Mouse (Mus musculus): ENCODE results near the gene Tspear. TPM values are rescaled to one million over a fixed set of nuclear protein-coding genes. Genes with fewer than 3 reads are reported as not detected.

The Tspear gene
- polyA plus RNA-seq, 1 experiment from 2014 or later: 0.23 TPM

GRCm38 (mm10) chr10:77846503-77846902 is 160.1 kb downstream of the Tspear start, which contains the start of gene Gm36176:
TSS of gene Gm36176 (plus strand) at chr10:77846803.

GRCm38 (mm10) chr10:77852559-77852958 is 166.2 kb downstream of the Tspear start, which contains the start of gene Gm10318:
TSS of gene Gm10318 (plus strand) at chr10:77852859.

GRCm38 (mm10) chr10:77861675-77862074 is 175.3 kb downstream of the Tspear start, which contains the start of gene Gm3285:
TSS of gene Gm3285 (plus strand) at chr10:77861975.

DNA sequence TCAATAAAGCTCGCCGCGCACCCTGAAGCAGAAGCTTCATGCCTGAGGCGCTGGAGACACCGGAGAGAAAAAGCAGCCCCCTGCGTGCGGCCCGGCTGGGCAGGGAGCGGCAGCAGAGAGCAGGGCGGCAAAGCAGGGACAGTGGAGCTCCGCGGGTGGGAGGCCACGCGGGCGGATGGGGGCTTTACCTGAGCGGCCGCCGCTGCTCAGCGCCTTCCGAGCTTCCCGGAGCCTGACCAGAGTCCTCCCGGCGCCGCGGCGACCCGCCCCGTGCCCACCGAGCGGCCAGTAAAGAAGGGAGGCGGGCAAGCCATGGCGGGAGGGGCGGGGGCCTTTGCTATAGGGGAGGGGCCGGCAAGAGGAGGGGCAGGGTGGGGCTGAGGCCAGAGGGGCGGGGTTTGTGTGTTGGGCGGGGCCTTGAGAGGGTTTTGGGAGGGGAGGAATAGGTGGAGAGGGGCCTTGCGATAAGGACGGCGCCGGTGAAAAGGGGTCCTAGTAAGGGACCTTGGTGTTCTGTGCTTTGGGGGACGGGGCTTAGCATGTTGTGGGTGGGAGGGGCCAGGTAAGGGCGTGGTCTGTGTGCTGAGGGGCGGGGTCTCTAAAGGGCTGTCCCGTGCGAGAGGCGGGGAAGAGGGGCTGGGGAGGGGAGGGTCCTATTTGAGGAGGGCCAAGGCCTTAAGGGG is 216.0 kb downstream of the Tspear start, which contains the start of gene Lrrc3:
Lrrc3 (minus strand) TSS at position 326 of the 683 bp plus-strand sequence.

Other genes with a start within 250 kb of the Tspear start
- gene Fam207a, start 170.8 kb upstream of the Tspear start, polyA plus RNA-seq (2015; fragmentation: Illumina TruSeq; extraction: RNeasy Lipid Tissue Mini Kit (QIAGEN cat#74804); ENCODE audit: insufficient read depth, low replicate concordance): 8.7 TPM
- 140 TPM for gene Itgb2, start 156.3 kb upstream of the Tspear start, polyA plus RNA-seq (2015; fragmentation: Illumina TruSeq; extraction: RNeasy Lipid Tissue Mini Kit (QIAGEN cat#74804); ENCODE audit: insufficient read depth, low replicate concordance)
- gene Pttg1ip, start 104.8 kb upstream of the Tspear start, polyA plus RNA-seq (2015; fragmentation: Illumina TruSeq; extraction: RNeasy Lipid Tissue Mini Kit (QIAGEN cat#74804); ENCODE audit: insufficient read depth, low replicate concordance): 83.9 TPM
- gene Sumo3, start 80.5 kb upstream of the Tspear start, polyA plus RNA-seq (2015; fragmentation: Illumina TruSeq; extraction: RNeasy Lipid Tissue Mini Kit (QIAGEN cat#74804); ENCODE audit: insufficient read depth, low replicate concordance): 158 TPM
- not detected for gene Gm49325, start 80.4 kb upstream of the Tspear start, polyA plus RNA-seq (2015; fragmentation: Illumina TruSeq; extraction: RNeasy Lipid Tissue Mini Kit (QIAGEN cat#74804); ENCODE audit: insufficient read depth, low replicate concordance)
- gene Ube2g2, start 64.3 kb upstream of the Tspear start, polyA plus RNA-seq (2015; fragmentation: Illumina TruSeq; extraction: RNeasy Lipid Tissue Mini Kit (QIAGEN cat#74804); ENCODE audit: insufficient read depth, low replicate concordance): 33.2 TPM
- gene Gm19402, start 4.2 kb downstream of the Tspear start, polyA plus RNA-seq (2015; fragmentation: Illumina TruSeq; extraction: RNeasy Lipid Tissue Mini Kit (QIAGEN cat#74804); ENCODE audit: insufficient read depth, low replicate concordance): not detected
- gene Gm9508, start 10.7 kb downstream of the Tspear start, polyA plus RNA-seq (2015; fragmentation: Illumina TruSeq; extraction: RNeasy Lipid Tissue Mini Kit (QIAGEN cat#74804); ENCODE audit: insufficient read depth, low replicate concordance): not detected
- not detected for gene Gm10272, start 20.1 kb downstream of the Tspear start, polyA plus RNA-seq (2015; fragmentation: Illumina TruSeq; extraction: RNeasy Lipid Tissue Mini Kit (QIAGEN cat#74804); ENCODE audit: insufficient read depth, low replicate concordance)
- gene Gm10024, start 24.9 kb downstream of the Tspear start, polyA plus RNA-seq (2015; fragmentation: Illumina TruSeq; extraction: RNeasy Lipid Tissue Mini Kit (QIAGEN cat#74804); ENCODE audit: insufficient read depth, low replicate concordance): not detected
- gene Gm10142, start 29.2 kb downstream of the Tspear start, polyA plus RNA-seq (2015; fragmentation: Illumina TruSeq; extraction: RNeasy Lipid Tissue Mini Kit (QIAGEN cat#74804); ENCODE audit: insufficient read depth, low replicate concordance): not detected
- not detected for gene Krtap12-1, start 34.0 kb downstream of the Tspear start, polyA plus RNA-seq (2015; fragmentation: Illumina TruSeq; extraction: RNeasy Lipid Tissue Mini Kit (QIAGEN cat#74804); ENCODE audit: insufficient read depth, low replicate concordance)
- gene Gm10100, start 39.9 kb downstream of the Tspear start, polyA plus RNA-seq (2015; fragmentation: Illumina TruSeq; extraction: RNeasy Lipid Tissue Mini Kit (QIAGEN cat#74804); ENCODE audit: insufficient read depth, low replicate concordance): not detected
- not detected for gene Gm18596, start 56.1 kb downstream of the Tspear start, polyA plus RNA-seq (2015; fragmentation: Illumina TruSeq; extraction: RNeasy Lipid Tissue Mini Kit (QIAGEN cat#74804); ENCODE audit: insufficient read depth, low replicate concordance)
- gene Gm9736, start 64.8 kb downstream of the Tspear start, polyA plus RNA-seq (2015; fragmentation: Illumina TruSeq; extraction: RNeasy Lipid Tissue Mini Kit (QIAGEN cat#74804); ENCODE audit: insufficient read depth, low replicate concordance): not detected
- not detected for gene Gm3233, start 73.1 kb downstream of the Tspear start, polyA plus RNA-seq (2015; fragmentation: Illumina TruSeq; extraction: RNeasy Lipid Tissue Mini Kit (QIAGEN cat#74804); ENCODE audit: insufficient read depth, low replicate concordance)
- not detected for gene Gm3238, start 84.8 kb downstream of the Tspear start, polyA plus RNA-seq (2015; fragmentation: Illumina TruSeq; extraction: RNeasy Lipid Tissue Mini Kit (QIAGEN cat#74804); ENCODE audit: insufficient read depth, low replicate concordance)
- gene Gm7138, start 90.4 kb downstream of the Tspear start, polyA plus RNA-seq (2015; fragmentation: Illumina TruSeq; extraction: RNeasy Lipid Tissue Mini Kit (QIAGEN cat#74804); ENCODE audit: insufficient read depth, low replicate concordance): not detected
- not detected for gene Gm3250, start 96.0 kb downstream of the Tspear start, polyA plus RNA-seq (2015; fragmentation: Illumina TruSeq; extraction: RNeasy Lipid Tissue Mini Kit (QIAGEN cat#74804); ENCODE audit: insufficient read depth, low replicate concordance)
- gene Gm7137, start 101.6 kb downstream of the Tspear start, polyA plus RNA-seq (2015; fragmentation: Illumina TruSeq; extraction: RNeasy Lipid Tissue Mini Kit (QIAGEN cat#74804); ENCODE audit: insufficient read depth, low replicate concordance): not detected
- not detected for gene Gm9639, start 108.5 kb downstream of the Tspear start, polyA plus RNA-seq (2015; fragmentation: Illumina TruSeq; extraction: RNeasy Lipid Tissue Mini Kit (QIAGEN cat#74804); ENCODE audit: insufficient read depth, low replicate concordance)
- not detected for gene Gm19668, start 112.6 kb downstream of the Tspear start, polyA plus RNA-seq (2015; fragmentation: Illumina TruSeq; extraction: RNeasy Lipid Tissue Mini Kit (QIAGEN cat#74804); ENCODE audit: insufficient read depth, low replicate concordance)
- gene Gm9507, start 125.3 kb downstream of the Tspear start, polyA plus RNA-seq (2015; fragmentation: Illumina TruSeq; extraction: RNeasy Lipid Tissue Mini Kit (QIAGEN cat#74804); ENCODE audit: insufficient read depth, low replicate concordance): not detected
- gene Gm2696, start 128.1 kb downstream of the Tspear start, polyA plus RNA-seq (2015; fragmentation: Illumina TruSeq; extraction: RNeasy Lipid Tissue Mini Kit (QIAGEN cat#74804); ENCODE audit: insufficient read depth, low replicate concordance): not detected
- gene Krtap10-4, start 140.5 kb downstream of the Tspear start, polyA plus RNA-seq (2015; fragmentation: Illumina TruSeq; extraction: RNeasy Lipid Tissue Mini Kit (QIAGEN cat#74804); ENCODE audit: insufficient read depth, low replicate concordance): not detected
- gene Krtap10-10, start 149.4 kb downstream of the Tspear start, polyA plus RNA-seq (2015; fragmentation: Illumina TruSeq; extraction: RNeasy Lipid Tissue Mini Kit (QIAGEN cat#74804); ENCODE audit: insufficient read depth, low replicate concordance): not detected
- not detected for gene Gm36176, start 160.2 kb downstream of the Tspear start, polyA plus RNA-seq (2015; fragmentation: Illumina TruSeq; extraction: RNeasy Lipid Tissue Mini Kit (QIAGEN cat#74804); ENCODE audit: insufficient read depth, low replicate concordance)
- gene Gm10318, start 166.3 kb downstream of the Tspear start, polyA plus RNA-seq (2015; fragmentation: Illumina TruSeq; extraction: RNeasy Lipid Tissue Mini Kit (QIAGEN cat#74804); ENCODE audit: insufficient read depth, low replicate concordance): not detected
- gene Gm3285, start 175.4 kb downstream of the Tspear start, polyA plus RNA-seq (2015; fragmentation: Illumina TruSeq; extraction: RNeasy Lipid Tissue Mini Kit (QIAGEN cat#74804); ENCODE audit: insufficient read depth, low replicate concordance): not detected
- gene Lrrc3, start 216.0 kb downstream of the Tspear start, polyA plus RNA-seq (2015; fragmentation: Illumina TruSeq; extraction: RNeasy Lipid Tissue Mini Kit (QIAGEN cat#74804); ENCODE audit: insufficient read depth, low replicate concordance): 1.2 TPM